In the genomic region with DNA sequence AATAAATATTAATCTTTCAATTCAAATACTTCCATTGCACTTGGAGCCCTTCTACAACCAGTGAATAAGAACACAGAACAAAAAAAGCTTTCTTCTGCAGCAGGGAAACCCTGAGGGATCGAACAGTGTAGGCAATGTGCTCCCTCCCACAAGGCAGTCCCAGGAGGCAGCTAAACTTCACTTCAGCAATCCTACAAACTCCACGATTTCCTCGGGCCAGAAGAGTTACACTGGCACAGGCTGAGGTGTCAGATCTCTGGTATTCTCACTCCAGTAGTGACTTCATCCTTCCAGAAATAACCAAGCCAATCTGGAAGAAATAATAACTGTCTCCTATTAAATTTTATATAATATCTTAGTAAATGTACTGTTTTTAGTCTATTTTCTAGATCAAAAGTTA, we compare ENCODE assay signal across 13 mouse cellular contexts.
"Had no signal": no experiment of that assay in that cellular context is flagged by ENCODE, and none has a peak within 500 bp of the region (broad histone marks: within the 10 kb centered on the region; RNA-seq: fewer than 3 reads in every experiment).

No protein-coding gene starts in this region.

- H3K9me3 ChIP-seq: liver, embryonic 13.5 days; stomach, embryonic 15.5 days had no signal

- H3K4me3 ChIP-seq: liver, embryonic 13.5 days; stomach, embryonic 15.5 days had no signal

- DNase-seq: kidney, adult 8-10 months; kidney, postnatal 25 days; layer of hippocampus, adult 9-11 months; liver; liver, embryonic 13.5 days; liver, postnatal 0 days; lung, postnatal 36 days; midbrain, embryonic 14.5 days; right cerebral cortex, postnatal 4 days; thymus, postnatal 4 days had no signal

- H3K4me2 ChIP-seq: liver, embryonic 13.5 days; stomach, embryonic 15.5 days had no signal

- ATAC-seq: inflammation-experienced regulatory T-cells, adult 6 months; intestine, postnatal 0 days; liver, postnatal 0 days had no signal

- H3K36me3 ChIP-seq: liver, embryonic 13.5 days; stomach, embryonic 15.5 days had no signal

- H3K4me1 ChIP-seq: liver, embryonic 13.5 days; stomach, embryonic 15.5 days had no signal

- H3K27ac ChIP-seq: liver, embryonic 13.5 days; stomach, embryonic 15.5 days had no signal

- H3K9ac ChIP-seq: liver, embryonic 13.5 days; liver, postnatal 0 days; stomach, embryonic 15.5 days had no signal

- H3K27me3 ChIP-seq: liver, embryonic 13.5 days; stomach, embryonic 15.5 days had no signal
